Mouse (Mus musculus) heart, postnatal 0 days (tissue): ENCODE results near the gene Fbxl13.

Experiments used
- CTCF ChIP-seq: IDR thresholded peaks from 2 replicates; pipeline ENCODE4 v1.5.1; 2016; ENCODE audit warnings: antibody characterized with exemption, control low read depth, low read depth
- EP300 ChIP-seq: IDR thresholded peaks from 2 replicates; pipeline ENCODE4 v1.6.1; 2016; ENCODE audit warnings: antibody characterized with exemption, low read depth

GRCm38 (mm10) chr5:21496321-21496720 is 149.1 kb downstream of the Fbxl13 start:
- TF ChIP-seq CTCF (no peak), EP300 (no peak)
